Mouse (Mus musculus) spleen, adult 2 months (tissue): ENCODE measurements around the gene Gnao1. TPM values are rescaled to one million over a fixed set of nuclear protein-coding genes. Genes with fewer than 3 reads are reported as not detected.

ENCODE experiments used
- DNase-seq, 2 experiments: peaks; one replicate each; pipeline versions ENCODE4 v3.0.0 to v3.0.0-alpha.2; 2012 to 2021; ENCODE audit warnings: low spot score in 2 of 2, low read depth in 1 of 2
- H3K27ac ChIP-seq: fragments of 200-500 bp; 2 replicates; pipeline ENCODE4 v1.5.1; 2012; ENCODE audit warnings: low read length, inconsistent platforms; ENCODE audit not compliant: insufficient read depth
- H3K27me3 ChIP-seq: fragments of 200-500 bp; 2 replicates; pipeline ENCODE4 v1.6.1; 2012; ENCODE audit warnings: mild to moderate bottlenecking, moderate library complexity, low read length, inconsistent platforms; ENCODE audit not compliant: control insufficient read depth, insufficient read depth
- H3K36me3 ChIP-seq: fragments of 200-500 bp; 2 replicates; pipeline ENCODE4 v1.6.1; 2012; ENCODE audit warnings: mild to moderate bottlenecking, low read length, inconsistent platforms; ENCODE audit not compliant: control insufficient read depth, insufficient read depth
- H3K4me1 ChIP-seq: fragments of 200-500 bp; 2 replicates; pipeline ENCODE4 v1.6.1; 2011; ENCODE audit warnings: inconsistent platforms; ENCODE audit not compliant: control insufficient read depth, insufficient read depth, insufficient read length
- H3K4me3 ChIP-seq: fragments of 200-500 bp; 2 replicates; pipeline ENCODE4 v1.5.1; 2011; ENCODE audit warnings: mild to moderate bottlenecking, inconsistent platforms; ENCODE audit not compliant: insufficient read depth, insufficient read length; ENCODE audit errors: extremely low read depth
- CTCF ChIP-seq: fragments of 200-500 bp; IDR thresholded peaks from 2 replicates; pipeline ENCODE4 v1.5.1; 2011; ENCODE audit warnings: mild to moderate bottlenecking, inconsistent platforms; ENCODE audit not compliant: insufficient read depth, insufficient read length, insufficient replicate concordance; ENCODE audit errors: extremely low read depth
- POLR2A ChIP-seq: fragments of 200-500 bp; IDR thresholded peaks from 2 replicates; pipeline ENCODE4 v1.6.1; 2011; ENCODE audit warnings: low read depth, low read length, inconsistent platforms
- WGBS: fragments of 180-500 bp; shearing (Covaris S2); methylation state at CpG from one replicate; pipeline ENCODE4 v1.1.7; 2018; 5-methylcytosine and 5-hydroxymethylcytosine counted together
- polyA plus RNA-seq: library from polyadenylated mRNA; depleted of rRNA; stranded (reverse); fragments of >200 nt; gene quantifications from 2 replicates; pipeline ENCODE4 v1.2.3, GENCODE M21; 2012

Gene Gnao1
- polyA plus RNA-seq, 1 experiment: 2.5 TPM

DNA sequence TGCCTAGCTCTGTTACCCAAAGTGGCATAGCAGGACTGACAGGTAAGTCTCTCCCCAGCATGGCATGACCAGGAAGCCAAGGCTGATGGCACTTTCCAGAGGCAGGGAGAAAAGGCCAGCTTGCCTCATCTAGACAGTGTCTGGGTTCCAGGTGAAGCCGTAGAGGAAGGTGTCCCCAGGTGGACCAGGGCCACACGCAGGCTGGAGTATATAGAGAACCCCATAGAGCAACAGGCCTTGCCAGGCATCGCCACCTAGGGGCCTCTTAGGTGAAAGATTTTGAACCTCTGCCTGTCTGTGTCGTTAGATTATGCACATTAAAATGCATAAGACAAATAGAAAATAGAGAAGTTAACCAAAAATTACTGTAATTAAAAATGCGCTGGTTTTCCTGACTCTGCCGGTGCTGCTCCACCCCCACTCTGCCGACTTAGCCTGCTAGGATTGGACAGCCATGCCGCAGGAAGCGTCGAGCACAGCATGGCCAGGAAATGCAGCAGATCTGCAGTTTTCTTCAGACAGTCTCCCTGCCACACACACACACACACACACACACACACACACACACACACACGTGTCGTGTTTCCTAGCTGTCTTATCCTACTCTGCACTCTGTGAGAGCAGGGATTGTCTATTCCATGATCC, 34.2 kb downstream of the Gnao1 start:
- Histone ChIP-seq H3K36me3 (no peaks in the 10 kb centered on the region), H3K27me3 (no peaks in the 10 kb centered on the region), H3K27ac (no peak overlapping the region), H3K4me1 (no peaks in the 10 kb centered on the region), H3K4me3 (no peak overlapping the region)
- WGBS: 20% methylated on average over 12 of the region's 12 CpGs
- DNase-seq: no peak
- TF ChIP-seq CTCF (no peak), POLR2A (no peak)

DNA sequence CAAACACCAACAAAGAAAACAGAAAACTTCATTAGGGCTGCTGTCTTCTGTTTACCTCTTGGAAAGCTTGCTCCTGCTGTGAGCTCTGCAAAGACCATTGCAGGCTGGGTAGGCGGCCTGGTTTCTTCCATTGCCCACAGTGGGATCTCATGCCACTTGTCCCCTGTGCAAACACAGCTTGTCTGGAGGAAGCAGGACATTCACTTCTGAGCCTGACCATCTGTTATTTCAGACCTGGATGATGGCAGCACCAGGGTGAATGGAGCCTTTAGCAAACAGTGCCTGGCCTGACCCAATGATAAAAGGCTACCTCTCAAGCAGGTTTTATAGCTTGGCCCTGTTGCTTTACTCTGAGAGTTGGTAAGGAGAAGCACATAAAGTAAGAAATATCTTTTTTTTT, 35.4 kb downstream of the Gnao1 start:
- Histone ChIP-seq H3K4me1 (no peaks in the 10 kb centered on the region), H3K27me3 (no peaks in the 10 kb centered on the region), H3K36me3 (no peaks in the 10 kb centered on the region), H3K27ac (no peak overlapping the region), H3K4me3 (no peak overlapping the region)
- TF ChIP-seq POLR2A: no peak
- TF ChIP-seq CTCF: no peak
- no peak for DNase-seq
- 86% methylated on average over 1 of the region's 1 CpGs for WGBS

DNA sequence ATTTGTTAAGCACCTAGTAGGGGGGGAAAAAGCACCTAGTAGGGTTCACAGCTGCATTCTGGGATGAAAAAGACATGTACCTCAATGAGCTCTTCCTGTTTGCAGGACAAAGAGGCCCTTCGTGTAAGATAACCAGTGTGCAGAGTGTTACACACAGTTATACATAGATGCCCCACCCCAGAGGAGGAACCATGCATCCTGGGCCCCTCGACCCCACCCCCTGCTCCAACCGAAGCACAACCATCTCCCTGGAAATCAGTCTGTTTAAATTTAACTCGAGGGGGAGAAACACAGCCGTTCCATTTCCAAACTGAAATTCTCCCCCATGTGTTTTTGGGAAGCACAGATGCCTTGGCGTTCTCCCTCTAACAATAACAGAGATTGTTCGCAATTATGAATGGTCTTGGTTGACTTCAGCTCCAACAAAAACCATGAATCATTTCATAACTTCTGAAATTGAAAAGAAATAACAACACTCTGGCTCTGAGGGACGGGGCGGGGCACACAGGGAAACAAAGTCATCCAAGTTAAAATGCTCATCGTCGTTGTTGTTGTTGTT, 42.4 kb downstream of the Gnao1 start:
- no peak for TF ChIP-seq CTCF
- TF ChIP-seq POLR2A: no peak
- no peak overlapping the region for H3K27ac ChIP-seq
- H3K36me3 ChIP-seq: no peaks in the 10 kb centered on the region
- H3K4me1 ChIP-seq: no peaks in the 10 kb centered on the region
- DNase-seq: no peak
- H3K4me3 ChIP-seq: no peak overlapping the region
- H3K27me3 ChIP-seq: no peaks in the 10 kb centered on the region
- WGBS: 76% methylated on average over 11 of the region's 11 CpGs

DNA sequence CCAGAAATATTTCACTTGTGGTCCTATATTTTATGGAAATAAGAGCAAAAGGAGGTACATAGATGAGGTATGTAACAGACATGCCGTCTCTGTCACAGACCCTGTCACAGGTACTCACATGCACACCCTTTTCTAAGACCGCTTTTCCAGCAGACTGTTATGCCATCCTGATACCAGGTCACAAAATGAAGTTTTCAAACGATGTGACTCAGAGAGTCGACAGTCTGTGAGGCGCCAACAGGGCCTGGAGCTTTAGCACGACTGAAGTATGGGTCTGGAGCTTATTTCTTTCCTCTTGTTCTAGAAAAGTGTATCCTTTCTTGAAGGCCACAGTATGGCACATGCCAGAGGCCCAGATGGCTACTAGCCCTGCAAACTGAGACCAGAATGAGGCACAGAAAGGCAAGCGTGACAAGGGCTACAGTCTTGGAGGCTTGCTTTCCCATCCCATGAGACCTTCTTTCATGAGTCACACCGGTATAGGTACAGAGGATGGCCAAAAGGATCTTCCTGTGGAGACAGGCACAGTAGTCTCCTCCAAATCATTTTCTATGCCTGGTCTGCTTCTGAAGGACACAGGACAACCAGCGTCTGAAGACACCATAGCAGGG, 43.2 kb downstream of the Gnao1 start:
- Histone ChIP-seq H3K4me1 (no peaks in the 10 kb centered on the region), H3K4me3 (no peak overlapping the region), H3K27ac (no peak overlapping the region), H3K27me3 (no peaks in the 10 kb centered on the region), H3K36me3 (no peaks in the 10 kb centered on the region)
- DNase-seq: no peak
- 84% methylated on average over 9 of the region's 9 CpGs for WGBS
- TF ChIP-seq CTCF: no peak

DNA sequence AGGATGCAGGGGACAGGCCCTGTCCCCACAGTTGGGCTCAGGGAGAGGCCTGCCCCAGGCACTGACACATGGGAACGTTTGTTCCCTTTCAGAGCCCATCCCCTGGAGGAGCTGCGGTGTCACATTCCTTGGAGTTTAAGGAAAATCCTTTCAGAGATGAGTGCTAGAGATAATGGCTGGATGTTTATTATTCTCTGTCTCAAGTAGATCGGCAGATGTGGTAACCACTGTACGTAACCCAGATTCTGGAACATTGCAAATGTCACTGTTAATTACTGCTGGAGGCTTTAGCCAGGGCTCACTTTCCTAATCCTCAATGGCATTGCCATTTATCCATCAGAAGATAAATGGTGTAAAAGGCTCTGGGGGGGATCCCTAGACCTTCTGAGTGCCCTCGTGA, 44.9 kb downstream of the Gnao1 start:
- no peak for DNase-seq
- Histone ChIP-seq H3K36me3 (no peaks in the 10 kb centered on the region), H3K4me3 (no peak overlapping the region), H3K27ac (no peak overlapping the region), H3K27me3 (no peaks in the 10 kb centered on the region), H3K4me1 (no peaks in the 10 kb centered on the region)
- TF ChIP-seq POLR2A (no peak), CTCF (no peak)
- 69% methylated on average over 5 of the region's 5 CpGs for WGBS

DNA sequence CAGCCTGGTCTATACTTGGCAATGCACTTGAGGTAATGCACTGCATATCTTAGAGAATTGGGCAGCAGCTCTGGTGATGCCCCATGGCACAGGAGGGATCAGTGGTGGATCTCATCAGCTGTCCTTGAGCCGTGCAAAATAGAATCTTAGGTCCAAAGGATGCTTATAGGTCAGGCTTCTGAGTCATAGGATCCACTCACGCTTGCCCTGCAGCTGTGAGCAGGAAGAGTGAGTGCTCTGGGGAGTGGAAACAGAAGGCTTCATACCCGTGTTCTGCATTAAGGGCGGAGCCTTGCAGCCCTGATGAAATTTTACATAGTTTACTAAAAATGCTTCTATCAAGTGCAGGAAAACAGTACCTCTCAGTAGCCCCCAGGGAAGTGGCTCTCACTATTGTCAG, 45.5 kb downstream of the Gnao1 start:
- no peaks in the 10 kb centered on the region for H3K27me3 ChIP-seq
- WGBS: 51% methylated on average over 4 of the region's 4 CpGs
- no peaks in the 10 kb centered on the region for H3K36me3 ChIP-seq
- TF ChIP-seq CTCF (no peak), POLR2A (no peak)
- no peak overlapping the region for H3K27ac ChIP-seq
- no peak for DNase-seq
- H3K4me3 ChIP-seq: no peak overlapping the region
- no peaks in the 10 kb centered on the region for H3K4me1 ChIP-seq

DNA sequence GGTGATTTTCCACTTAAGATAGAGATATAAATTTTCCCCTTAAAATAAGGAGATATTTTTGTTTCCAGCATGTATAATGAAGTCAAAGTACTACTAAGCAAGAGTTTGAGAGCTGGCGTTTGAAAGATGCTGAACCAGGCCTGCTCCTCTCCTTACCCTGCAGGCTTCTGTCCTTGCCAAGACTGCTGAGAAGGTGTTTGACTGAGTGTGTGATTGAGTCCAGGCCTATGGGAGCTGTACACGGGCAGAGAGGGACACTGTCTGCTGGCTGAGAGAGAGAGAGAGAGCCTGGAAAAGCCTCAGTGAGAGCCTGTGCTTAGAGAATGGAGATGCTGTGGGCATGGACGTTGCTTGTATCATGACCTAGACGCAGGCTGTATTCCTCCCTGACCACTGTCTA, 47.4 kb downstream of the Gnao1 start:
- no peak for DNase-seq
- H3K27ac ChIP-seq: no peak overlapping the region
- H3K36me3 ChIP-seq: no peaks in the 10 kb centered on the region
- WGBS: 82% methylated on average over 4 of the region's 4 CpGs
- H3K4me3 ChIP-seq: no peak overlapping the region
- no peaks in the 10 kb centered on the region for H3K4me1 ChIP-seq
- no peaks in the 10 kb centered on the region for H3K27me3 ChIP-seq
- TF ChIP-seq POLR2A: no peak
- TF ChIP-seq CTCF: no peak
